Mouse (Mus musculus): ENCODE measurements at regions not wholly inside any gene's neighbourhood (a gene's known extent, or its start where the extent isn't known, plus 50 kb on each side); places are given as distances from the start of the nearest gene placed in this dataset.

DNA sequence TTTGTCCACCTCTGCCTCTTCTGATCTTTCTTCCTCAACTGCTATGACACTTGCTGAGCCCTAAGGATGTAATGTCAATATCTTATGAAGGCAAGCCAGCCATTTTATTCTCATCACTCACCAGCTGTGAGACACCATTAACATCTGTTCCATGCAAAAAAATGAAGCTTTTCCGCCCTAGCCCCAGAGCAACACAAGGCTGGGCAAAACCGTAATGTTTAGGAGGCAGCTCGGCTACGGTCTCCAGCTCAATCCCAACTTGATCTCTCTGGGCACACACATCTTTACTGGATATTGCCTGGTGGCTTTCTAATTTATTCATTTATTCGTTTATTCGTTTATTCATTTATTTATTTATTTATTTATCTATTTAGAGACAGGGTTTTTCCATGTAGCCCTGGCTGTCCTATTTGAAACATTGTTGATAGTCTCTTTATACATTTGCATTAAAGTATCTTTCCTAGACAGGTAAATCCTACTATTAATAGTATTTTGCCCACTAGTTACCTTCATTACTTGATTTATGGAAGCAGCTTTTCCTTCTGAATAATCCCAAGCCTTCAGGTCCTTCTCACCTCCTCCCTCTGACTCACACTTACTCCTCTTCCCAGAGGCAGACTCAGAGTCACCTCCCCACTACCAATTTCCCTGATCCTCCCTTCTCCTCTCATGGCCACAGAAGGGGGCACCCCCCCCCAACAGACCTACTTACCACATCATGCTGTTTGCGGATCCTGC, 99.9 kb upstream of the Cpm start:
- intact Hi-C loops (cut with DNase I) = no loop called here

GRCm38 (mm10) chr10:117528575-117529268, 100.6 kb upstream of the Cpm start:
- DNase-seq = no peak
- intact Hi-C loops (cut with DNase I) = no loop called here

More for the DNA sequence above, 99.9 kb upstream of the Cpm start:
- DNase-seq = no peak

GRCm38 (mm10) chr10:117527979-117528378, 101.3 kb upstream of the Cpm start:
- intact Hi-C loops (cut with DNase I) = no loop called here
- DNase-seq = no peak

DNA sequence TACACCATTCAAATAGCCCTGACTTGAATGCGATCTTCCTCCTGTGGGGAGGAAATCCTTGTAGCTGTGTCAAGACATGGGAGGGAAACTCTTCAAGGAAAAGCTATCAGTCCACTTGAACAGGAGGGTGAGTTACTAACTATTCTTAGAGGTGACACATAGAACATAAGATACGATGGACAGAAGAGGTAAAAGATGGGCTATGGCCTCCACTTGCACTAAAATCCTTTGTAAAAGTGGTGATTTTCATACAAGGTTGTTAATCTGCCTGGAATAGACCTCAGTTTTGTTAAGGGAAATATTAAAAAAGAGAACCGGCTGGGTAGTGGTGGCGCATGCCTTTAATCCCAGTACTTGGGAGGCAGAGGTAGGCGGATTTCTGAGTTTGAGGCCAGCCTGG, 102.1 kb upstream of the Cpm start:
- DNase-seq = no peak
- intact Hi-C loops (cut with DNase I) = no loop called here

DNA sequence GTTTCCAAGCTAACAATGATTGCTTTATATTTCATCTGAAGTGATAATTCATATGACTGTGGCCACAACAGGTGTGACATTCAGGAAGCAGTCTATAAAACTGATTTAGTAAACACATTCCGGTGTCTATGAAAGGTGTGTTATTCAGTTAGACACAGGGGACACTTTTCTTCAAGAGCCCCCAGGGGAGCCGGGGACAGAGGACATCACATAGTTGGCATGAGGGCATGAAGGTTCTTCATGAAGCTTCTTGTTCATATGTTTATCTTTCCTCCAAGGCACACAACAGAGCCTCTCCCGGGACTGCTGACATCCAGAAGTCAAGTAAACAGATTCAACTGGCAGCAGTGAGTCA, 102.5 kb upstream of the Cpm start:
- no peak for DNase-seq
- intact Hi-C loops (cut with DNase I) = no loop called here

- no peak for DNase-seq
- intact Hi-C loops (cut with DNase I) = no loop called here
Measured at GRCm38 (mm10) chr10:117526008-117526833, 103.1 kb upstream of the Cpm start.

DNA sequence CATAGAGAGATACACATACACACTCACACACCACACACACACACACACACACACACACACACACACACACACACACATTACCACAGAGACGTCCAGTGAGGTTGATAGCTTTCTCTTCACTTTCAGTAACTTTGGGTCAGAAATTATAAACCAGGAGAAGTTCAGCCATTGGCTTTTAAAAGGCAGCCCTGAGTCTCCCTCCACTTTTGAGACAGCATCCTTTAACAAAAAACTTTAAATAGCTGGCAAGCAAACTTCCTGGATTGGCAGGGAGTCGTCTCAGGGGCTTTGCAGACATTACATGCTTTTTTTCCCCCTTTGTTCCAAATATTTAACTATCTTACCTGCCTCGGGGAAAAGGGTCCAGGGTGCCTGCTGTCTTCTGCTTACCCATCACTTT, 103.7 kb upstream of the Cpm start:
- intact Hi-C loops (cut with DNase I) = no loop called here
- no peak for DNase-seq

DNA sequence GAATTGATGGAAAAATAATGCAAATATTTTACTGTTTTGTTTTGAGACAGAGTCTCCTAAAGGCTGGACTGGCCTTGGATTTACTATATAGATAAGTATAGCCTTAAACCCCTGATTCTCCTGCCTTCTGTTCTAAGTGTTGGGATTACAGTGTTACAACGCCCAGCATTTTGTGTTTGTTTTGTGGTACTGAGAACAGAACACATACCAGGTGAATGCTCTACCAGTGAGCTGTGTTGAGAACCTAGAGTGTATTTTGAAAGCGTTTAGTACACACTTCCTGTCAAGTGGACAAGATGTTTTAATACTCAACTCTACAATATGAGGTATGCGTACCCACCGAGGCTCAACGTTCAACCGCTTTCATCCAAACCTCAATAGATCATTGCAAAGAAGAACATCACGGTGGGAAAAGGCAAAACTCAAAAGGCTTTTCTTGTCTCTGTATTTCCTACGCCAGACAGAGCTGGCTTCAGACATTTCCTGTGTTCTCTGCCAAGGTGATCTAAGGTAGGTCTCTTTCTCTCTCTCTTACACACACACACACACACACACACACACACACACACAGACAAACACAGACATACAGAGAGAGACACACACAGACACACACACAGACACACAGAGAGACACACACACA, 104.3 kb upstream of the Cpm start:
- intact Hi-C loops (cut with DNase I) = no loop called here
- DNase-seq = no peak

- DNase-seq = no peak
- intact Hi-C loops (cut with DNase I) = no loop called here
Measured at GRCm38 (mm10) chr10:117524101-117524500, 105.2 kb upstream of the Cpm start.

DNA sequence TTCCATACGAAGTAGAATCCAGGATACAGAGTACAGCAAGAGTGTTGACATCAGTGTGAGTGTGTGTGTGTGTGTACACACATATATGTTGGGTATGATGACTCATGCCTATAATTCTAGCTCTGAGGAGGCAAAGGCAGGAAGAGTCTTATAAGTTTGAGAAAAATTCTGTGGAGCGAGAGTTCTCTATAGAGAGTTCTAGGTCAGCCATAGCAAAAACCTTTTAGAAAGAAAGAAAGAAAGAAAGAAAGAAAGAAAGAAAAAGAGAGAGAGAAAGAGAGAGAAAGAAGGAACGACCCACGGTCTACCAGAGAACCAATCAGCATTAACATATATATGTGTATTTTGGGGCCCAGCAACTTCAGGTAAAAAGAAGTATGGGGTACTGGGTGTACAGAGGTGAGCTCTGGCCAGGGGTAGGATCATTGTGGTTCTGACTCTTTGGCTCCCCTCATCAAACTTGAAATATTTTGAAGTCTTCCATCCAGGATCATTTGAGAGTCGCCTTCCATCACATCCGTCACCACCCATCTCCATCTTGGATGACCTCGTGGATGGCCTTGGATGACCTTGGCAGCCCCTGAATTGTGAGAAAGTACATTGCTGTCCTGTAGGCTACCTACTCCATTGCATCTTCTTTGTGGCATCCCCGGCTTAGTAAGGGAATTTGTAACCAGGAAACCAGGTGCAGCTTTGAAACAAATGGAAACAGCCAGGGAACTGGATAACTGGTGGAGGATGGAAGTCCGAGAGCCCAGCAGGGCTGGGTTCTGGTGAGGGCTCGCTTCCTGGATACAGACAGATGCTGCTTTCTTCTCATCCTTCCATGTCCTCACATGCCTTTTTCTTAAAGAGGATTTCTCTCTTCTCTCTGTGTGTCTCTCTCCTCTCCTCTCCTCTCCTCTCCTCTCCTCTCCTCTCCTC, 106.1 kb upstream of the Cpm start:
- DNase-seq = no peak
- intact Hi-C loops (cut with DNase I) = no loop called here

DNA sequence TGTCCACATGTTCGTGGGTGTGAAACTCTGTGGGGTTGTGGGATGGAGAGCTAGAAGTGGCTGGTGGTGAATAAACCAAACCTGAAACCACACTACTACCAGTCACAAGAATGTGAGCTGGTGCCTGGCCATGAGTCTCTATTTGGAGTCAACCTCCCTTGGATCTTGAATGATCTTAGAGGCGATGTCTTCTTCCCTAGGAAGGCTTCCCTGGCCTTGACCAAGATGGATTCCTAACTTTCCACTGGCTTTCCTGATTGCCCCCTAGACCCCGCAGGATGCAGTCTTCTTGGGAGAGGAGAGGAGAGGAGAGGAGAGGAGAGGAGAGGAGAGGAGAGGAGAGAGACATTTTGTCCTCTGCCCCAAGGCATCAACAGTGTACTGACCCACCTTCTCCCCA, 106.9 kb upstream of the Cpm start:
- intact Hi-C loops (cut with DNase I) = no loop called here
- no peak for DNase-seq

DNA sequence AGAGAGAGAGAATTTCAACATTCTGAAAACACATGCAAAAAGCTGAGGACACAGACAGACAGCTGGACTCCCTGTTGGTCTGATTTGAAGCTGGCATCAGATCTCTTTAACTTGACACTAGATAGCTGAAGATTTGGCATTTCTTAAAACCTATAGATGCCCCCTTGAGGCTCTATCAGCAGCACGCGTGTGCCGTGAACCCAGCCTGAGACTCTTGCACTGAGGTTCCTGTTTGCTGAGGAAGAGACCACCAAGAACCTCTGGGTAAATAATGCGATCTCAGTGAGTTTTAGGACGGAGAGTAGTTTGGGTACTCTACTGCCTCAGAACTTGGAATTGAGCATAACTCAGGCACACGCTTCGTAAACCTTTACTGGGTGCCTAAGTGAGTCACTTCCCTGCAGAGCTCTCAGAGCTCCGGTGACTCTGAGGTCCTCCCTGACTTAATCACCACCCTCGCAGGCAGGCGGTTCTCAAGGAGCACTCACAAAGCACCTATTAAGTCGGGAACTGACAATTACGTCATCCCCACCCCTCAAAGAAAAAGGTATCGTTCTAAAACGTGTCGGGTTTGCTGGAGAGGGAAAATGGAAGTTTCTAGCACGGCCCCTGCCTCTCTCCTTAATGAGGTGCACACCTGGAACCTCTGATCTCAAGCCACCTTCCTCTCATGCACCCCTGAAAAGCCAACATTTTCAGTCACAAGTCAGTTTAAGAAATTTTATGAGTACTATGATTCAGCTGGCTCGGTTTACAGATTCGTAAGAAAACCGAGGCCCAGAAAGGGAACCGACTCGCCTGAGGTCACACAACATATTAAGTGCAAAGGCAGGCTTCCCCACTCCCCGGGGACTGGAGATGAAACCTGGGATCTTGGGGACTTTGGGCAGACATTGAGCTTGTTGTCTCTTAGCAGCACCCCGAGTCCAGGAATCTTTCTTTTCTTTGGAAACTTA, 107.7 kb upstream of the Cpm start:
- DNase-seq = no peak
- intact Hi-C loops (cut with DNase I) = no loop called here

- no peak for DNase-seq
- intact Hi-C loops (cut with DNase I) = no loop called here
Measured at GRCm38 (mm10) chr10:117520536-117521314, 108.6 kb upstream of the Cpm start.

- no peak for DNase-seq
- intact Hi-C loops (cut with DNase I) = no loop called here
Measured at GRCm38 (mm10) chr10:117519670-117520535, 109.4 kb upstream of the Cpm start.

- intact Hi-C loops (cut with DNase I) = no loop called here
- no peak for DNase-seq
Measured at GRCm38 (mm10) chr10:117518793-117519669, 110.3 kb upstream of the Cpm start.
